Mouse (Mus musculus) heart, embryonic 12.5 days (tissue): ENCODE data around the gene Fndc3b. TPM values are rescaled to one million over a fixed set of nuclear protein-coding genes. Genes with fewer than 3 reads are reported as not detected.

Experiments
- ATAC-seq: fragments of 200-750 bp; cut with Nextera tagmentation; 2 replicates; pipeline ENCODE4 v1.8.0; 2017; ENCODE audit warnings: moderate TSS enrichment, moderate library complexity; ENCODE audit not compliant: insufficient number of reproducible peaks, low FRiP score
- H3K27ac ChIP-seq: fragments of 300-500 bp; sonication (generic); 2 replicates; pipeline ENCODE4 v1.5.1; 2016; ENCODE audit warnings: mild to moderate bottlenecking, moderate library complexity; ENCODE audit not compliant: poor library complexity, severe bottlenecking
- H3K27me3 ChIP-seq: fragments of 300-500 bp; sonication (generic); replicated peaks from 2 replicates; pipeline ENCODE4 v1.6.1; 2016; ENCODE audit warnings: mild to moderate bottlenecking, moderate library complexity
- H3K36me3 ChIP-seq: fragments of 300-500 bp; sonication (generic); 2 replicates; pipeline ENCODE4 v1.6.1; 2016; ENCODE audit warnings: mild to moderate bottlenecking, moderate library complexity
- H3K4me1 ChIP-seq: fragments of 300-500 bp; sonication (generic); replicated peaks from 2 replicates; pipeline ENCODE4 v1.6.1; 2016; ENCODE audit warnings: mild to moderate bottlenecking
- H3K4me2 ChIP-seq: fragments of 300-500 bp; sonication (generic); 2 replicates; pipeline ENCODE4 v1.6.1; 2016; ENCODE audit warnings: mild to moderate bottlenecking, moderate library complexity
- H3K4me3 ChIP-seq: fragments of 300-500 bp; sonication (generic); 2 replicates; pipeline ENCODE4 v1.5.1; 2016; ENCODE audit warnings: mild to moderate bottlenecking
- H3K9ac ChIP-seq: fragments of 300-500 bp; sonication (generic); 2 replicates; pipeline ENCODE4 v1.6.1; 2016; ENCODE audit warnings: mild to moderate bottlenecking, moderate library complexity
- H3K9me3 ChIP-seq: fragments of 300-500 bp; sonication (generic); replicated peaks from 2 replicates; pipeline ENCODE4 v1.6.1; 2016; ENCODE audit warnings: mild to moderate bottlenecking, moderate library complexity
- WGBS: fragments of 180-500 bp; shearing (Covaris S2); methylation state at CpG from one replicate; pipeline ENCODE4 v1.1.7; 2016; 5-methylcytosine and 5-hydroxymethylcytosine counted together
- polyA plus RNA-seq: library from polyadenylated mRNA; unstranded; fragments of >200 nt; fragmentation: Nextera tagmentation; extraction: Ambion mirVana; gene quantifications from 2 replicates; pipeline ENCODE4 v1.2.1, GENCODE M21; 2016

Fndc3b gene
- polyA plus RNA-seq, 1 experiment from 2014 or later = 36.8 TPM

GRCm38 (mm10) chr3:27577349-27578025 is 133.6 kb downstream of the Fndc3b start:
- Histone ChIP-seq H3K27me3 (no peaks in the 10 kb centered on the region), H3K4me2 (peak overlapping the region; percentile 36), H3K4me3 (no peak overlapping the region), H3K36me3 (no peaks in the 10 kb centered on the region), H3K9me3 (no peaks in the 10 kb centered on the region), H3K27ac (peak overlapping the region; percentile 55; the same call in 1 of the 2 replicates), H3K4me1 (peaks cover 58% of the 10 kb centered on the region), H3K9ac (no peak overlapping the region)
- peak; percentile 77 for ATAC-seq
- 45% methylated on average over 10 of the region's 10 CpGs for WGBS

DNA sequence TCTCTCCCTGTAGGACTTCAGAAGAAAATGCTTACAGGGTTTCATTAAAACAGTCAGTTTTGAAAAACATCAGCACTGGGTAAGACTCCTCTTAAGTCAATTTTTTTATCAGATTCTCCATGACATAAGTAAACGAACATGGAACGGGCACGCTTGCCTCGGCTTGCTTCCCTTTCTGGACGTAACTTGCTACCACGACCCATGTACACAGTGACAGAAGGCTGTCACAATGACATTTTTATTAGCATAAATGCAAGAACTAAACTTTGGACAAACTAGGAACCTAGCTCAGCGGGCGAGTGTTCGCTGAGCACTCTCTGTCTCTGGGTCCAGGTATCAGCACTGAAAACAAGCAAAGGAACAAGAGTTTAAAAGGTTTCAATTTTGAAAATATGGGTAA is 136.9 kb downstream of the Fndc3b start:
- no peak for ATAC-seq
- 79% methylated on average over 9 of the region's 9 CpGs for WGBS
- H3K36me3 ChIP-seq = no peaks in the 10 kb centered on the region
- H3K4me1 ChIP-seq = peaks cover 35% of the 10 kb centered on the region
- no peak overlapping the region for H3K9ac ChIP-seq
- H3K27me3 ChIP-seq = no peaks in the 10 kb centered on the region
- H3K4me2 ChIP-seq = no peak overlapping the region
- no peak overlapping the region for H3K4me3 ChIP-seq
- no peak overlapping the region for H3K27ac ChIP-seq
- no peaks in the 10 kb centered on the region for H3K9me3 ChIP-seq

DNA sequence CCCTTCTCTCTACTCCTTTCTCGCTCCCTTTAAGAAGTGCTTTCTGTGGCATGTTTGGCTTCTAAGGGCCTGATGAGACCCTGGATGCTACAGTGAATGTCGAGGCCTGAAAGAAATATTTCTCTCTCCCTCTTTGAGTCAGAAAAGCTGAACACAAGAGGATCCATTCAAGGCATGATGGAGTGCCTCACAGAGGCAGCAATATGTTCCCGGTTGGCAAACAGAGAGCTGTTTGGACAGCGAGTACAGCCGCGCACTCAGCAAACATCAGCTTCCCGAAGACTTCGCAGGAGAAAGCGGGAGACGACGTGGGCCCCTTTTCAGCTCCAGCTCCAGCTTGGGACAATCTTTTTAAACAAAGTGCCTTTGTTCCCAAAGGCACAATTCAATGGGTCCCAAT is 137.6 kb downstream of the Fndc3b start:
- Histone ChIP-seq H3K36me3 (no peaks in the 10 kb centered on the region), H3K4me2 (no peak overlapping the region), H3K9me3 (no peaks in the 10 kb centered on the region), H3K9ac (no peak overlapping the region), H3K4me3 (no peak overlapping the region), H3K27me3 (no peaks in the 10 kb centered on the region), H3K4me1 (peaks cover 34% of the 10 kb centered on the region), H3K27ac (no peak overlapping the region)
- 66% methylated on average over 11 of the region's 11 CpGs for WGBS
- ATAC-seq = no peak

DNA sequence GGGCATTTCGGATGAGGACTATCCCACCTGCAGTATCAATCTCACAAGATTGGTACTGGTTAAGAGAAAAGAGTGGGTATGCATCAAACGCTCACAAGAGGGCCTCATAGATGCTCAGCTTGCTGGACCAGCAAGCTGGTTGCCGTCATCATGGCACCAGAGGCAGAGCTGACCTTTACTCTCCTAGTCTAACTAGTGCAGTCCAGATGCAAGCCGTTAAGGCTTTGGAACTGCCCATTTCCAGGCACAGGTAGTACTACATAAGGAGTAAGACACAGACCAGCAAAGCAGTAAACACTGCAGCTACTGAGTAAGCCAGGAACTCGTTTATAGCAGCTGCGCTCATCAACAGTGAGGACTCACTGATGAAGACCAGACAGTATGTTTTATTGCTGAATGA is 138.8 kb downstream of the Fndc3b start:
- Histone ChIP-seq H3K4me1 (peaks cover 28% of the 10 kb centered on the region), H3K4me2 (no peak overlapping the region), H3K36me3 (no peaks in the 10 kb centered on the region), H3K9me3 (no peaks in the 10 kb centered on the region), H3K4me3 (no peak overlapping the region), H3K9ac (no peak overlapping the region), H3K27me3 (no peaks in the 10 kb centered on the region), H3K27ac (peak overlapping the region; percentile 5; the same call in 1 of the 2 replicates)
- 63% methylated on average over 6 of the region's 6 CpGs for WGBS
- no peak for ATAC-seq

- WGBS = 81% methylated on average over 4 of the region's 4 CpGs
Measured at GRCm38 (mm10) chr3:27565314-27565713, 145.8 kb downstream of the Fndc3b start.

GRCm38 (mm10) chr3:27563047-27563624 is 148.0 kb downstream of the Fndc3b start:
- no peaks in the 10 kb centered on the region for H3K9me3 ChIP-seq
- H3K4me3 ChIP-seq = no peak overlapping the region
- WGBS = 84% methylated on average over 5 of the region's 5 CpGs
- no peaks in the 10 kb centered on the region for H3K27me3 ChIP-seq
- no peak overlapping the region for H3K9ac ChIP-seq
- ATAC-seq = no peak
- H3K27ac ChIP-seq = no peak overlapping the region
- H3K4me2 ChIP-seq = no peak overlapping the region
- no peaks in the 10 kb centered on the region for H3K36me3 ChIP-seq
- peaks cover 6% of the 10 kb centered on the region for H3K4me1 ChIP-seq

More at GRCm38 (mm10) chr3:27565314-27565713, 145.8 kb downstream of the Fndc3b start:
- Histone ChIP-seq H3K4me1 (peaks cover 6% of the 10 kb centered on the region), H3K27me3 (no peaks in the 10 kb centered on the region), H3K4me2 (no peak overlapping the region), H3K4me3 (no peak overlapping the region), H3K9ac (no peak overlapping the region), H3K36me3 (no peaks in the 10 kb centered on the region), H3K9me3 (no peaks in the 10 kb centered on the region), H3K27ac (no peak overlapping the region)
- ATAC-seq = no peak

GRCm38 (mm10) chr3:27562476-27562875 is 148.6 kb downstream of the Fndc3b start:
- no peaks in the 10 kb centered on the region for H3K36me3 ChIP-seq
- no peaks in the 10 kb centered on the region for H3K27me3 ChIP-seq
- WGBS = 86% methylated on average over 3 of the region's 3 CpGs
- no peak overlapping the region for H3K4me3 ChIP-seq
- H3K4me1 ChIP-seq = peaks cover 1% of the 10 kb centered on the region
- no peak overlapping the region for H3K27ac ChIP-seq
- ATAC-seq = no peak
- no peaks in the 10 kb centered on the region for H3K9me3 ChIP-seq
- H3K9ac ChIP-seq = no peak overlapping the region
- H3K4me2 ChIP-seq = no peak overlapping the region

GRCm38 (mm10) chr3:27561921-27562320 is 149.2 kb downstream of the Fndc3b start:
- WGBS = 95% methylated on average over 2 of the region's 2 CpGs
- no peak overlapping the region for H3K9ac ChIP-seq
- H3K4me3 ChIP-seq = no peak overlapping the region
- no peak overlapping the region for H3K4me2 ChIP-seq
- no peak for ATAC-seq
- H3K36me3 ChIP-seq = no peaks in the 10 kb centered on the region
- no peaks in the 10 kb centered on the region for H3K4me1 ChIP-seq
- no peaks in the 10 kb centered on the region for H3K9me3 ChIP-seq
- H3K27me3 ChIP-seq = no peaks in the 10 kb centered on the region
- H3K27ac ChIP-seq = no peak overlapping the region

DNA sequence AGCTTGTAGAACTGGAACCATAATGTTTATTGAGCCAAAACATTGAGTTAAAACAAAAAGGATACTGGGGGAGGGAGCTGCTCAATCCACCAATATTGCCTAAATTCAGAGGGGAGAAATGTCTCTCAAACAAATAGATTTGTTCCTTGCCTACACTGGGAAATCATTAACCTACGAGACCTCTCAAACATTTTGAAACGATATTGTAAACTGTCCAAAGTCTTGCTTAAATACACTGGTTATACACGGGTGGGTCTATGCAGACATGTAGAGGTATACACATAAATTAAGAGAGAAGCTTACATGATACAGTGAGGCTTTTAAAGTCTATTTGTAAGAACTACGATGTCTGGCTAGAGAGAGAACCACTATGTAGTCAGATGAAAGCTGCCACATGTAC is 151.8 kb downstream of the Fndc3b start:
- no peak for ATAC-seq
- Histone ChIP-seq H3K36me3 (peaks cover 13% of the 10 kb centered on the region), H3K27ac (no peak overlapping the region), H3K9me3 (no peaks in the 10 kb centered on the region), H3K4me3 (no peak overlapping the region), H3K4me1 (no peaks in the 10 kb centered on the region), H3K9ac (no peak overlapping the region), H3K4me2 (no peak overlapping the region), H3K27me3 (no peaks in the 10 kb centered on the region)
- 83% methylated on average over 4 of the region's 4 CpGs for WGBS

DNA sequence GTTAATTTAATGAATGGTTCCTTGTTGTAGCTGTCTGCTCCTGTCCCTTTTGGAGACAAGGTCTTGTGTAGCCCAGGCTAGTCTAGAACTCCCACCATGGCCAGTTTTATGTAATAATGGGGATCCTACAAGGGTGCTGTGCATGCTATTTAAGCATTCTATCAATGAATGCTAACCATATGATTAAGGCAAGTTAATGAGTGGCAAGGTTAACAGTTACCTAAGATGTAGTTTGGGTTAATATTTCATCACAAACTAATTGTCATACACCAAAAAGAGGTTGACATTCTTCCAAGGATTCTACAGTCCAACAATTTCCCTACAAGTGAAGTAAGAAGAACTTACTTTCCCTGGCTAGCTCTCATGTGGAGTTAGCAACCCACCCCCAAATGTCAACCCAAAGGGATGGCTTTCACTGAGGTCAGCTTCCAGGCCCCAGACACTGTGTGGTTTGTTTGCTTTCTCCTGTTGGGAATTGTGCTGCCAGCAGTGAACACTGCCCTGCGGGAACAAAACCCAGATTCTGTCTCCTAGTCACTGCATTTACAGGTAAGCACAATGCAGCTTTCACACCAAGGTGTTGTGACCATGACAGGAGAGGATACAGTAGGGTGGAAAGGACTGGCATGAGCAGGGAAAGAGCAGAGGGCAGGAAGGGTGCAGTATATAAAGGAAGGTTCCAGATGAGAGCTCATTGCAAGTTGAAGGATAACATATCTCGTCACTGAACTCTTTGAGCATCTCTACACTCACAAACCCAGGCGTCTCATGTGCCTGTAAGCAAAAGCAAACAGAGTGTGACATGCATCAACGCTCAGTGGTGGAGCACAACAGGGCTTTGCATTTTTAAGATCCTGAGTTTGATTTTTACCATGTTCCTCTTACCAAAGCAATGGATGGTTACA is 153.8 kb downstream of the Fndc3b start:
- Histone ChIP-seq H3K36me3 (peaks cover 25% of the 10 kb centered on the region), H3K4me3 (no peak overlapping the region), H3K27ac (no peak overlapping the region), H3K4me2 (no peak overlapping the region), H3K27me3 (no peaks in the 10 kb centered on the region), H3K4me1 (no peaks in the 10 kb centered on the region), H3K9ac (no peak overlapping the region), H3K9me3 (no peaks in the 10 kb centered on the region)
- no peak for ATAC-seq
- WGBS = 75% methylated on average over 4 of the region's 4 CpGs

- Histone ChIP-seq H3K9me3 (no peaks in the 10 kb centered on the region), H3K9ac (no peak overlapping the region), H3K27me3 (no peaks in the 10 kb centered on the region), H3K4me3 (no peak overlapping the region), H3K36me3 (peaks cover 32% of the 10 kb centered on the region), H3K4me2 (no peak overlapping the region), H3K4me1 (no peaks in the 10 kb centered on the region), H3K27ac (no peak overlapping the region)
- no peak for ATAC-seq
- 81% methylated on average over 3 of the region's 3 CpGs for WGBS
Measured at GRCm38 (mm10) chr3:27555401-27555940, 155.6 kb downstream of the Fndc3b start.
